Mouse (Mus musculus) testis, postnatal 10 days (tissue): Measurements from ENCODE around the gene Anks4b.

Source experiments
- DNase-seq: peaks from one replicate; pipeline ENCODE4 v3.0.0; 2021; ENCODE audit warnings: low spot score

The Anks4b gene

DNA sequence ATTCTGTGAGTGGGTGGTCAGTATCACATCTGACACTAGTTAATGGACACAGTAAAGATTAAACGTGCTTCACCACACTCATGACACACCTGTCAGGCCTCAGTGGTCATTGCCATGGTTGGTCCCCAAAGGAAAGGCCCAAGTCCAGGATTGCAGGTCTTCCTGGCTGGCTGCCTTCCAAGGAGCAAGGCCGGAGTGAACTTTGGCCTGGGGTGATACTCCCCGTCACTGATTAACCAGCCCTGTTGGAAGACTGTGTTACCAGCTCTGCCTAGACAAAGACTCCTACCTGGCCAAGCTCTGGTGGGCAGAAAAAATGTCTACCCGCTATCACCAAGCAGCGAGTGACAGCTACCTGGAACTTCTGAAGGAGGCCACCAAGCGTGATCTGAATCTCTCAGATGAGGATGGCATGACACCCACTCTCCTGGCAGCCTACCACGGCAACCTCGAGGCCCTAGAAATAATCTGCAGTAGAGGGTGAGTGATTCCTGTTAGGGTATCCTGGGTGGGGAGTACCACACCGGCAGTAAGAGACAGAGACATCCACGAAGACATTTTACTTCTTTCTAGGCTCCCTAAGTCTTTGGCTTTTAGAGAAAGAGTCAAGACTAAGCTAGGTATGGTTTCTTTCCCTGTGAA is at the start of gene Anks4b:
Gene Anks4b (plus strand): TSS at position 256 of the 642 bp plus-strand sequence.
- no peak for DNase-seq

DNA sequence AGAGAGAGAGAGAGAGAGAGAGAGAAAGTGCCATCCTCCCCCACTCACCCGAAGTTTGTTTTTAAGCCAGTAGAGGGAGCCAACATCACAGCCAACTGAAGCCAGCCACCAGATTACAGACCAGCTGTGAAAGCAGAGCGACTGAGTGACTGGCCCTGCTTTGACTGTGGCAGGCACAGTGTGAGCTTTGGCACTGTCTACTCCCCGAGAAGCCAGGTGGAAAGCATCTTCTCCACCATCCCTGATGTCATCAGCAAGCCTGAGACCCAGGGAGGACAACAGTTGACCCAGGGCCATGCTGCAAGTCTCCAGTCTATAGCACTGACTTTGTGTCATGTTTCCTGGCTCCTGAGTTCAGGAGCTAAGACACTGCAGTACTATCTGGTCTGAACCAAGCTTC is 48.8 kb upstream of the Anks4b start:
- peak; percentile 76 for DNase-seq

DNA sequence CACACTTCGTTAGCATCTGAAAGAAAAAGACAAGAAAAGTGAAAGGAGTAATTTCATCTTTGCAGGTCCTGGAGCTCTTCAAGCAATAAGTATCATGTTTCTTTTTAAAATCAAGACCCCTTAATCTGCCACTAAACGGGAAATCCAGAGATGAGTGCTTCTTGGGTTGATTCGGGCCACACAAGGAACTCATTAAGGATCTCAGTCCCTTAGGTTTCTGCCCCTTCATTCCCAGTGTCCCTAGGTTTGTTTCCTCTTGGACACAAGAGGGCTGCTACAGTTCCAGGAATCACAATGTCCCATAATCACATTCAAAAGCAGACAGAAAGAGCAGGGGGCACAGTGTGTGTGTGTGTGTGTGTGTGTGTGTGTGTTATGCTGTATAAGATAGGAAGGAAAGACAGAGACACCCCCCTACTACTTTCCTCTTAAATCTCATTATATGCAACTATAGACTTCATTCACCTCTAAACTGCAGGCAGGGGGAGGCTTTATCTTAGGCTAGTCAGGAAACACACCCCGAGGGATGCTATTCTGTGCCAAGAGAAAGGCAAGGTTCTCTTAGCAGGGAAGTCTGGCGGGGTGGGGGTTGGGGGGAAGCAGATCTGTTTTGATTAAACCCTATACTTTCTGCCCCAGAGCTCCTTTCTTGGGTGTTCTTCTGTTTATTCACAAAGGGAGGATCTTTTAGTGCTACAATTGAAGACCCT is 46.5 kb upstream of the Anks4b start:
- no peak for DNase-seq

GRCm38 (mm10) chr7:120127686-120128059 is 46.0 kb upstream of the Anks4b start:
- no peak for DNase-seq

- no peak for DNase-seq
These were observed 44.7 kb upstream of the Anks4b start for GRCm38 (mm10) chr7:120128951-120129350.

DNA sequence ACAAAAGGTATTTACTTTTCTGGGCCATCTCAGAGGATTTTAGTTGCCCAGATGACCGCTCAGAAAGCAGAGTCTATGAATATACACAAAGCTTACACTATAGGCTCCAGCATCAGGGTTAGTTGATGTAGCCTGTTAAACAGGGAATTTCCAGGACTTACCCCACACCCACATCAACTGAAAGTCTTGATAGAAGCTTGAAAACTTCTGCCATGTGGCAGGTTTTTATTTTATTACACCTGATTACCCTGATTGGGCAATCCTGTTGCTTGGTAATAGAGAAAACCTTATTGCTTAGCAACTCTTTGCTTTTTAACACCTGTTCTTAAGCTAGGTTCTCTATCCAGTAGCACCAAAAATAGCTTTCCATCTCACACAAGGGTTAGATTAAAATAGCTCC is 30.9 kb upstream of the Anks4b start:
- DNase-seq: no peak

GRCm38 (mm10) chr7:120145191-120145590 is 28.5 kb upstream of the Anks4b start, which contains the start of gene Zp2:
Zp2 (minus strand) TSS chr7:120145291.
- DNase-seq: no peak

DNA sequence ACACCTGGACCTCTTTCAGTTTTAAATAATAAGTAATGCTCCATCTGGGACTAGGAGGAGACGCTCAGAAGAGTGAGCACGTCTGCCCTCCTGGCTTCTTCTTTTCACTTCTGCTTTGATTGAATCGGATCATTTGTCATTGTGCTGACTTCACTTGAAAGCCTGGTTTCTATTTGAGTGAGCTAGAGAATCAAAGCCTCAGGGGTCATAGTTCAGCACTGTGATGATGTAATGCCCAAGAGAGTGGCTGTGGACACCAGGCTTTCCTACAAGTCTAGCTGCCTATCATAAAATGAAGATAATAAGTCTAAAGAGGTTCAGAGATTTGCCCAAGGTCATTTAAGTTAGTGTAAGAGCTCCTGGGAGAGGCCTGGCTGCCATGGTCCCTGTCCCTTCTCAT is 23.4 kb upstream of the Anks4b start:
- no peak for DNase-seq

GRCm38 (mm10) chr7:120150898-120151297 is 22.8 kb upstream of the Anks4b start:
- DNase-seq: no peak

GRCm38 (mm10) chr7:120156841-120157409 is 16.7 kb upstream of the Anks4b start:
- no peak for DNase-seq

DNA sequence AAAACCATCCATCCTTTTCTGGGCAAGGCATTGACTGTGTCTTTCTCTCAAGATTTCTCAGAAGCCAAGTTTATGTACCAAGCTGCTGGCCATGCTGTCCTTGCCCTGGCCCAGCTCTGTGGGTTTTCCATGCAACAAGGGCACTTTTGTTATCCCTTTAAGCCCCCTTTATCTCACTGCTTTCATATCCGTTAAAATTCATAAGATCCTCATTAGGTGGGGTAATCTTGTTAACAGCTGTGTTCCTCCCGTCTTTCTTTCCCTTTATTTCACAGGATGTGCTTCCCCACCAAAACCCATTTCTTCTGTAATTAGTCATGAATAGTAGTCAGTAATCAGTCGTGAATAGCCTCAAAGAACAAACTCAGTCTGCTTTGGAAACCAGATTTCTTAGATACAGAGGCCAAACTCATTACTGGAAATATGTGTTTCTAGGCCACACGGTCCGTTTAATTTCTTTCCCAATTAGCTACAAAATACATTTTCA is 16.0 kb upstream of the Anks4b start:
- no peak for DNase-seq

DNA sequence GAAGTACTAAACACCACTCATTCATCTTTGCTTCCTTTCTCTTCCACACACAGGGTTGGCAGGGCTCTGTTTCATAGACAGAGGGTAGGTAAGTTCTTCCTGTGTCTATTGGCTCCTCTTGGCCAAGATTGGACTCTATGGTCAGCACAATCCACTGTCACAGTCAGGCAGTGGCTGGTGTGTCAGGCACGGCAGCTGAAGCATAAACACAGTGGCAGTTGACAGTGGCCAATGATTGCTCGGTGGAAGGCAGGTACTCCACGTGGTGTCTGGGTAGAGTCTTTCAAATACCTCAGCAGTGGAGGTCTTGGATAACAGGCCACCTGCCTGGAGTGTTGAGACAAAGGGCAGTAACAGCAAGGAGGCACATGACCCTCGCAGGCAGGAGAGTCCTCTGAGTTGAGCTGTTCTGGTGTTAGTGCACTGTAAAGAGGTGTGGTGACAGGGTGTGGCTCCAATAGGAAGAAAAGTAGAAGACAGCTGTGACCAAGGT is 15.5 kb upstream of the Anks4b start:
- no peak for DNase-seq

DNA sequence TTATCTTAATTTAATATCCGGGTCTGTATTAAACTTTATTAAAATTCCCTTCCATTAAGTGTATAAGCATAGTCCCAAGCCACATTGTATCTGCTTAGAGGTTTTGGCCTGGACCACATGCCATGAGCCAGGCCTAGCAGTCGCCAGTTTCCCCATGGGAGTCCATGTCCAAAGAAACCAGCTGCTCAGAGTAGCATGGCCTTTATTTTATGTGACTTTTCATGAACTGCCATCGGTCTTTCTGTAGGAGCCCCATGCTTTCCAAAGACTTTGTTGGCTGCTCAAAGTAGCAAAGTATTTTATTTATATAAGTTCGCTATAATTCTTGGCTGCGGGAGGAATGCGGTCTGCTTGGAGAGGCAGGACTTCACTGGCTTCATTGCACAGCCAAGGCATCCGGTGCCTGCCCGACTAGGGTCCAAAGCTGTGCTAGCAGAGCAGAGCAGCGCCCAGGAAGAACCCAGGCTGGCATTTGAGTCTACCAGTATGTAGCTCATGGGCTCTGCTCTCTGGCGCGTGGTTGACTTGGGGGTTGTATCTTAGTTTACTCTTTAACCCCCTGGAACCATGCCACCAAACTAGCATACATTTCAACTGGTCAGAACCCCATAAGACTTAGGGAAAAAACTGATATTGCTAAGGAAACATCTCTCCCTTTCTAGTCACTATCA is 9.9 kb upstream of the Anks4b start:
- no peak for DNase-seq

DNA sequence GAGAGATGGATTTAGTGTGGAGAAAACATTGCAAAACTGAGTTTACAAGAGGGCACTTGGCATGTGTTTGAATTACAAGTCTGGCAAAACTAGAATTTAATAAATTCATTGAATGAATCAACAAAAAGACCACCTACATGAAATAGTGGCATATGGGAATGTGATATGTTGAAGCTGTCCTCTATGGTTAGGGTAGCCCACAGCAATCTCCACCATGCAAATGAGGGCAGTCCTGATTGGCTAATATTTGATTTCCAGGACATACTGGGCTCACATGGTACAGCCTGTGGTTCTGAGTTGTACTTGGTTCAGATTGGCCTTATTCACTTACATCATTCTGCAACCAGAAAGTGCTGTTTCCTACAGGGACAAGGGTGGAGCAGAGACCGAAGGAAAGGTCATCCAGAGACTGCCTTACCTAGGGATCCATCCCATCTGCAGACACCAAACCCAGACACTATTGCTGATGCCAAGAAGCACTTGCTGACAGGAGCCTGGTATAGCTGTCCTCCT is 1.4 kb upstream of the Anks4b start:
- DNase-seq: no peak

- no peak for DNase-seq
These were observed 1.3 kb downstream of the Anks4b start for GRCm38 (mm10) chr7:120174723-120175504.

- no peak for DNase-seq
These were observed 4.0 kb downstream of the Anks4b start for GRCm38 (mm10) chr7:120177611-120178010.

DNA sequence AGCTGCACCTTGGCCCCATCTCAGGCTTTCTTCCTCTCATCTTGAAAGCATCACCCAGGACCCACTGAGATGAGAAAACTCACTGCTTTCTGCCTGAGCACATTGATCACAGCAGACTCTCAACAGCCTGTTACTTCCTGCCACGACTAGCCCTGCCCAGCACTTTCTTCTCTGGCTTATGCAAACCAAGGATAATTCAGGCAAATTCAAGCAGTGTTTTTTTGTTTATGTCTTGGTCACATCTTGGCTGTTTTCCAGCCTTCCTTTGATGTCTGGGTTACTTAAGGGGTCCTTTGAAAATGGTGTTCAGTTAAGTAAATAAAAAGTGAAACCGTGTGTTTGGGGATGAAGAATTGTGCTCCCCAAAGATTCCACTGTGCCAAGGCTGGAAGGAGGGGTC is 5.3 kb downstream of the Anks4b start:
- DNase-seq: no peak

- no peak for DNase-seq
These were observed 6.9 kb downstream of the Anks4b start for GRCm38 (mm10) chr7:120180547-120180946.

GRCm38 (mm10) chr7:120181401-120182230 is 8.0 kb downstream of the Anks4b start:
- no peak for DNase-seq

DNA sequence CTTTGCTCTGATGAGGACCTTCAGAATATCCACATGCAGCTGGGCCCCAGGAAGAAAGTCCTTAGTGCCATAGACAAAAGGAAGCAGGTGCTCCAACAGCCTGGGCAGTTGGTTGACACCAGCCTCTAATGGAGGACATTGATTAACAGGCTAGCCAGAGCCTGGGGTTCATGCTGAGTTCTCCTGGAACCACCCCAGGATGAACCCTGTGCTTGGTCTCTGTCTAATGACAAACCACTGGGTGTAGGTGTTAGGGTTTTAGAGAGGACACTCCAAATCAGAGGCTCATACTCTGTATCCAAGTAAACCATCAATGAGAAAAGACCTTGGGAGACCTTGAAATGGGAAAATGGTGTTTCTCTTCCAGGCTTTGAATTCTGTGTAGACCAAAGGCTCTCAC is 9.2 kb downstream of the Anks4b start:
- DNase-seq: no peak

- DNase-seq: no peak
These were observed 15.3 kb downstream of the Anks4b start for GRCm38 (mm10) chr7:120188946-120189345.
